Mouse (Mus musculus) midbrain, postnatal 0 days (tissue): ENCODE measurements around the gene Il9. TPM values are rescaled to one million over a fixed set of nuclear protein-coding genes. Genes with fewer than 3 reads are reported as not detected.

Source experiments
- ATAC-seq: fragments of 200-750 bp; cut with Nextera tagmentation; 2 replicates; pipeline ENCODE4 v1.8.0; 2017; ENCODE audit warnings: moderate number of reproducible peaks, mild to moderate bottlenecking, moderate TSS enrichment, moderate library complexity; ENCODE audit not compliant: low FRiP score
- DNase-seq: peaks from one replicate; pipeline ENCODE4 v3.0.0-alpha.2; 2015; ENCODE audit warnings: low spot score
- H3K27ac ChIP-seq: fragments of 300-500 bp; sonication (generic); 2 replicates; pipeline ENCODE4 v1.5.1; 2014; ENCODE audit warnings: low read depth, mild to moderate bottlenecking, low read length, mixed read lengths
- H3K27me3 ChIP-seq: fragments of 300-500 bp; sonication (generic); 2 replicates; pipeline ENCODE4 v1.6.1; 2014; ENCODE audit warnings: low read length, control low read depth, mixed read lengths; ENCODE audit not compliant: insufficient read depth
- H3K36me3 ChIP-seq: fragments of 300-500 bp; sonication (generic); 2 replicates; pipeline ENCODE4 v1.6.1; 2014; ENCODE audit warnings: low read length, control low read depth, mixed read lengths; ENCODE audit not compliant: insufficient read depth
- H3K4me1 ChIP-seq: fragments of 300-500 bp; sonication (generic); 2 replicates; pipeline ENCODE4 v1.6.1; 2014; ENCODE audit warnings: mild to moderate bottlenecking, control low read depth, antibody characterized with exemption, low read length, mixed read lengths; ENCODE audit not compliant: insufficient read depth
- H3K4me2 ChIP-seq: fragments of 300-500 bp; sonication (generic); 2 replicates; pipeline ENCODE4 v1.6.1; 2014; ENCODE audit warnings: low read depth, mild to moderate bottlenecking, low read length, mixed read lengths; ENCODE audit not compliant: poor library complexity, severe bottlenecking
- H3K4me3 ChIP-seq: fragments of 300-500 bp; sonication (generic); 2 replicates; pipeline ENCODE4 v1.5.1; 2014; ENCODE audit warnings: low read depth, mild to moderate bottlenecking, low read length, moderate library complexity
- H3K9ac ChIP-seq: fragments of 300-500 bp; sonication (generic); replicated peaks from 2 replicates; pipeline ENCODE4 v1.6.1; 2014; ENCODE audit warnings: mild to moderate bottlenecking, low read length, moderate library complexity, mixed read lengths; ENCODE audit not compliant: poor library complexity, severe bottlenecking
- H3K9me3 ChIP-seq: fragments of 300-500 bp; sonication (generic); 2 replicates; pipeline ENCODE4 v1.6.1; 2016; ENCODE audit warnings: low read length, control low read depth
- CTCF ChIP-seq: IDR thresholded peaks from 2 replicates; pipeline ENCODE4 v1.5.1; 2016; ENCODE audit warnings: antibody characterized with exemption, mild to moderate bottlenecking
- WGBS: fragments of 180-500 bp; shearing (Covaris S2); extraction: QIAGEN DNeasy Blood & Tissue Kit; methylation state at CpG from one replicate; pipeline ENCODE4 v1.1.7; 2014; 5-methylcytosine and 5-hydroxymethylcytosine counted together
- polyA plus RNA-seq: library from polyadenylated mRNA; unstranded; fragments of >200 nt; fragmentation: Nextera tagmentation; extraction: Ambion mirVana; gene quantifications from 2 replicates; pipeline ENCODE4 v1.2.1, GENCODE M21; 2015
- total RNA-seq: library from RNA; depleted of rRNA; stranded (reverse); fragments of >200 nt; gene quantifications from 2 replicates; pipeline ENCODE4 v1.2.3, GENCODE M21; 2014; rRNA removed

The Il9 gene
- total and polyA plus RNA-seq, 2 experiments from 2014 or later: not detected

DNA sequence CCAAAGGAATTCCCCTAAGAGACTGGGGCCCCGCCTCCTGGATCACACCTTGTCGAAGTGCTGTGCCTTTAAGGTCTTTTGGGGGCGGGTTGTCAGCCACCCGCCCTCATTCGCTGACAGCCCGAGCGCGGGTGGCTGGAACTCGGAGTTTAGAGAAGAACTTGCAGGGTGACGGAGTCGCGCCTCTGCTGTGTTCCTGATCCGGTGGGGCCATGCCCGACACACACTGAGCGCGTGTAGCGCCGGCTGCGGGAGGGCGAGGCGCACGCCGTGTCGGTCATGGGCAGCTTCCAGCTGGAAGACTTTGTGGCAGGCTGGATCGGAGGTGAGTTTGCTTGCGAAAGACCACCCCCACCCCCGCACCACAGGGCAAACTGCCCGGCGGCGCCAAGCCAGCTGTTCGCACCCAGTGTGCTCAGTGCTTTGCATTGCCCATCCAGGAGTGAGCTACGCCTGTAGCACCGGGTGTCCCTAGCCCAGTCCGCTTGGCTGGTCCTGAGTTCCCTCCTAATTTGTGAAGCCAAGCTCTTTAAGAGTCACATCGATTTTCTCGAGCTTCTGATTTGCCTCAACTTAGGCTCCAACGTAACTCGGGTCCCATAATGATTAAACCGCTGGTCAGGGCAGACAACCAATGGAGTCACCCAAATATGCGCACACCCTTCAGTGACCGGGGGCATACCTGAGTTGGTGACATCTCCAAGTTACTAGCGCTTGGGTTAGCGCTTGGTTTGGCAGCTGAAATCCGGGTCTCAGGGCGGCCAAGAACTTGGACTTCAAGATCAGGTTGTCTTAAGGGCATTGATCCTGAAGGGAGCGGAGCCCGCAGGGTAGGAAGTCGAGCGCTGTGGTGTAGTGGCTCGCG is 43.6 kb downstream of the Il9 start, which contains the start of gene Slc25a48:
Slc25a48 (plus strand) TSS at position 145 of the 865 bp plus-strand sequence.
- peak within 1 kb of the TSS; percentile 34 for H3K4me3 ChIP-seq
- H3K9ac ChIP-seq: 0 out of 2 replicates have a peak within 1 kb of the TSS, but pooled peaks have one; percentile 8
- no peak for TF ChIP-seq CTCF
- no peak within 1 kb of the TSS for H3K27ac ChIP-seq
- WGBS: 6% methylated on average over 51 of the region's 51 CpGs
- H3K4me2 ChIP-seq: peak within 1 kb of the TSS; percentile 61
- H3K36me3 ChIP-seq: no peaks in the 10 kb centered on the region
- DNase-seq (no peak), ATAC-seq (no peak)
- no peaks in the 10 kb centered on the region for H3K9me3 ChIP-seq
- peaks cover 6% of the 10 kb centered on the region for H3K4me1 ChIP-seq
- H3K27me3 ChIP-seq: peaks cover 41% of the 10 kb centered on the region

DNA sequence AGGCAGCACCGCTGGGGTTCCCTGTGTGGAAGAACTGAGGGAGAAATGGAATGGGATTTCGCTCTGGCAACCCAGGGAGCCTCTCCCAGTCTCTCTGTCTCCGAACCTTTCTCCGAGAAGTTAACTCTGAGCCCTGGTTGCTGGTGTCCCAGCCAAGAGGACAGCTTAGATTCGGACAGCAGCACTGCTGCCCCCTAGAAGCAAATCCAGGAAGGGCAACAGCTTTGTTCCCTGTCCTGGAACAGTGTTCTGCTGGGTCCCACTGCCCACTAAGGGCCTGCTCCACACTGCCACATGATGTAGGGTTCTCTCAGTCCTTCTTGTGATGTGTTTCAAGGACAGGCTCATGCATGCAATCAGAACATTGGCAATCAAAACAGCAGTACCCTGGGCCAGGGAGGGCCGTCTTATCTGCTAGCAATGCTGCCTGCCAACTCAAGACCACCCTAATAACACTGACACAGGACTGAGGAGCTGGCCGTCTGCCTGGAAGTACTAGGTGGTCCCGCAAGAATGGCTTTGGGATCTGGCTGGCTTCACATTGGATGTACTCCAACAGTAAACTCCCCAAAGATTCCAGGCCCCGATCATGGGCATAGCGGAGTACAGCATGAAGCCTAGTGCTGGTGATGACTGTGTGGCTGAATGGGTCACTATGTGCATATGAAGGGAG is 46.3 kb downstream of the Il9 start:
- WGBS: 61% methylated on average over 10 of the region's 10 CpGs
- peak; percentile 14; the same call in 1 of the 2 replicates for ATAC-seq

DNA sequence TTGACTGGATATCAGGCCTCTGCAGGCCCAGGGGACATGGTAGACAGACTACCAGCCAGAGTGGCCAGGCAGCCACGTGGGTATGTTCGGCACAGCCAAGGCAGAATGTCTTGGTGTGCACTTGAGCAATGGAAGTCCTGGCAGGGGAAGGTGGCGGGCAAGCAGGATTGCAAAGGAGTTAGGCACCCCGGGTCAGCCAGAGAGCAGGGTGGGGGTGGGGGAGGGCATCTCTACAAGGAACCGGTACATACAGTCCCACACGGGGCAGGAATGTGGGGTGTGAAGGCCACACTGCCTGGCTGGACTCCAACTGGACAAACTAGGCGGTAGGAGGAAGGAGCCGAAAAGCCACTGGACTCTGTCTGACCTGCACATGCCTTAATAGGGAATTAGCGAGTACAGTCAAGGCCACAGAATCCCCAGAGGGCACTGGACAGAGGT is 47.7 kb downstream of the Il9 start:
- Histone ChIP-seq H3K4me3 (no peak overlapping the region), H3K9ac (no peak overlapping the region), H3K9me3 (no peaks in the 10 kb centered on the region), H3K27me3 (peaks cover 28% of the 10 kb centered on the region), H3K36me3 (no peaks in the 10 kb centered on the region), H3K27ac (no peak overlapping the region), H3K4me1 (peaks cover 6% of the 10 kb centered on the region), H3K4me2 (no peak overlapping the region)
- ATAC-seq: no peak
- 79% methylated on average over 9 of the region's 9 CpGs for WGBS
- DNase-seq: no peak
- no peak for TF ChIP-seq CTCF

More for the DNA sequence above, 46.3 kb downstream of the Il9 start:
- peak; percentile 51 for DNase-seq
- peak; percentile 18; the same call in 1 of the 2 replicates for TF ChIP-seq CTCF
- no peak overlapping the region for H3K4me2 ChIP-seq
- no peaks in the 10 kb centered on the region for H3K9me3 ChIP-seq
- no peaks in the 10 kb centered on the region for H3K36me3 ChIP-seq
- H3K4me3 ChIP-seq: no peak overlapping the region
- no peak overlapping the region for H3K9ac ChIP-seq
- H3K4me1 ChIP-seq: peaks cover 6% of the 10 kb centered on the region
- peaks cover 38% of the 10 kb centered on the region for H3K27me3 ChIP-seq
- no peak overlapping the region for H3K27ac ChIP-seq

GRCm38 (mm10) chr13:56433466-56433865 is 48.6 kb downstream of the Il9 start:
- H3K27me3 ChIP-seq: peaks cover 20% of the 10 kb centered on the region
- H3K9ac ChIP-seq: 0 out of 2 replicates have a peak overlapping the region, but pooled peaks have one; percentile 3
- ATAC-seq: peak; percentile 42; the same call in 1 of the 2 replicates
- H3K27ac ChIP-seq: no peak overlapping the region
- DNase-seq: peak; percentile 82
- H3K4me2 ChIP-seq: no peak overlapping the region
- peak; percentile 88 for TF ChIP-seq CTCF
- H3K4me1 ChIP-seq: peaks cover 4% of the 10 kb centered on the region
- 16% methylated on average over 10 of the region's 10 CpGs for WGBS
- no peaks in the 10 kb centered on the region for H3K36me3 ChIP-seq
- H3K9me3 ChIP-seq: no peaks in the 10 kb centered on the region
- H3K4me3 ChIP-seq: no peak overlapping the region

DNA sequence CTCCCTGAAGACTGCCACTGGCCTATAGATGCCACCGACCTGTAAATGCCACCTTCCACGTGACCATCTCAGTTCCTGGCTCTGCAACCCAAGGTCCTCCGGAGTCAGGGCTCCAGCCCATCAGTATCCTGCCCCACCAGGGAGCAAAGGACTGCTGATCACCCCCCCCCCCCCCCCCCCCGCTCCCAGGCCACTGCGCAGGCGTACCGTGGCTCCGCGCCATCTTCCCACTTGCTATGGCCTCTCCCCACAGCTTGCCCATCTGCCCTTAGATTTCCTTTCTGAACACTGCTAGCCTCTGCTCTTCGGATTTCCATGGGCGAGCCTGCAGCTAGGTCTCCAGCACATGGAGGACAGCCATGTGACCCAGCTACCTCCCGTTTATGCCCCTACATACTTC is 49.5 kb downstream of the Il9 start:
- 88% methylated on average over 12 of the region's 12 CpGs for WGBS
- Histone ChIP-seq H3K9ac (no peak overlapping the region), H3K4me2 (no peak overlapping the region), H3K4me3 (no peak overlapping the region), H3K27me3 (peaks cover 13% of the 10 kb centered on the region), H3K36me3 (no peaks in the 10 kb centered on the region), H3K4me1 (no peaks in the 10 kb centered on the region), H3K9me3 (no peaks in the 10 kb centered on the region), H3K27ac (no peak overlapping the region)
- no peak for TF ChIP-seq CTCF
- DNase-seq: no peak
- no peak for ATAC-seq

Other genes with a start within 250 kb of the Il9 start
- gene Neurog1, start 230.1 kb downstream of the Il9 start, total RNA-seq: not detected in 2 replicates
- gene Neurog1, start 230.1 kb downstream of the Il9 start, polyA plus RNA-seq: not detected in 2 replicates
- 31.5 and 34.1 TPM in 2 replicates for gene Cxcl14, start 185.7 kb downstream of the Il9 start, total RNA-seq
- gene Cxcl14, start 185.7 kb downstream of the Il9 start, polyA plus RNA-seq: 32.7 and 37.0 TPM in 2 replicates
- not detected in 2 replicates for gene Gm3045, start 55.7 kb downstream of the Il9 start, total RNA-seq
- not detected in 2 replicates for gene Gm3045, start 55.7 kb downstream of the Il9 start, polyA plus RNA-seq
- 0.05 and 0.28 TPM in 2 replicates for gene Slc25a48, start 43.9 kb downstream of the Il9 start, total RNA-seq
- gene Slc25a48, start 43.9 kb downstream of the Il9 start, polyA plus RNA-seq: 0.04 TPM in 1 of 2 replicates, not detected in the other
- 5.5 and 7.2 TPM in 2 replicates for gene Fbxl21, start 40.2 kb upstream of the Il9 start, total RNA-seq
- 3.4 and 4.3 TPM in 2 replicates for gene Fbxl21, start 40.2 kb upstream of the Il9 start, polyA plus RNA-seq
- gene Lect2, start 66.3 kb upstream of the Il9 start, total RNA-seq: not detected in 2 replicates
- not detected in 2 replicates for gene Lect2, start 66.3 kb upstream of the Il9 start, polyA plus RNA-seq
- 6.3 and 7.5 TPM in 2 replicates for gene Tgfbi, start 127.3 kb upstream of the Il9 start, total RNA-seq
- gene Tgfbi, start 127.3 kb upstream of the Il9 start, polyA plus RNA-seq: 3.0 and 3.4 TPM in 2 replicates
- gene Smad5, start 220.8 kb upstream of the Il9 start, total RNA-seq: 37.4 and 40.6 TPM in 2 replicates
- gene Smad5, start 220.8 kb upstream of the Il9 start, polyA plus RNA-seq: 10.7 and 14.8 TPM in 2 replicates